Mouse (Mus musculus): ENCODE data around the gene Cenpw. TPM values are rescaled to one million over a fixed set of nuclear protein-coding genes. Genes with fewer than 3 reads are reported as not detected.

Gene Cenpw
- polyA plus RNA-seq (2014; fragmentation: Illumina TruSeq; extraction: RNeasy Lipid Tissue Mini Kit (QIAGEN cat#74804); ENCODE audit: low replicate concordance): 11.1 TPM

GRCm38 (mm10) chr10:30199916-30200826 is at the start of gene Cenpw:
Cenpw (minus strand) TSS chr10:30200560.

All from small intestine, adult 10 weeks (tissue).